Mouse (Mus musculus) cerebellum, postnatal 14 days (tissue): ENCODE results near the gene Plekhb2.

Experiments used
- DNase-seq, 2 experiments: peaks; one replicate each; pipeline ENCODE4 v3.0.0; 2021; ENCODE audit warnings: mixed read lengths in 2 of 2

Gene Plekhb2

GRCm38 (mm10) chr1:34834904-34835303 is 14.9 kb upstream of the Plekhb2 start:
- no peak for DNase-seq

GRCm38 (mm10) chr1:34837951-34838689 is 11.7 kb upstream of the Plekhb2 start:
- DNase-seq: no peak

GRCm38 (mm10) chr1:34839241-34839640 is 10.5 kb upstream of the Plekhb2 start:
- DNase-seq: no peak

DNA sequence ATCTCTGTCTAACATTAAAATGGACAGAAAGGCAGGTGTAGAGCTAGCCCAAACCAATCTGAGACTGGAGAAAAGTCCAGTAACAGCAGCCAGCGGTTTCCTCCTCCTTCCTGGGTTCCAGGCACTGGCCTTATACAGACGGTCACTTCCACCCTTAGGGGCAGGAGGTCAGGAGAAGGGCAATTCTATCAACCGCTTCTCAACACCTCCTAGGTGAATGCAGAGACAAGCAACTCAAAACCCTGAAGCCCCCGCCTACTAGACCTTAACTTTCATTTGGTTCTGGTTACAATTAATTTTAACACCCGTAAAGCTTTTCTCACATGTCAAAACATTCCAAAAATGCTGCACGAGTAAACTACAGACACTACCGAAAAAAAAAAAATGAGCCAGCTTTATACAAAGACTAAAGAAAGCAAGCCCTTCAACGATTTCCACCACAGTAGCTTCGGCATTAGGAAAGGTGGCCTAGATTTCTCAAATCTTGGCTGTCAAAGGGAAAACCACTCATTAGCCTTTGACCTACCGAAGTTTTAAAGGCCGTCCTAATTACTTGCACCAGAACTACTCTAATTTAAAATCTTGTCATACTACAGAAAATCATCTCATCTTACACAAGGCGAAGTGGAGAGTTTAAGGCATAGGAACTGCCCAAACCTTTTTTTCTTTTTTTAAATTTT is 7.9 kb upstream of the Plekhb2 start:
- no peak for DNase-seq

DNA sequence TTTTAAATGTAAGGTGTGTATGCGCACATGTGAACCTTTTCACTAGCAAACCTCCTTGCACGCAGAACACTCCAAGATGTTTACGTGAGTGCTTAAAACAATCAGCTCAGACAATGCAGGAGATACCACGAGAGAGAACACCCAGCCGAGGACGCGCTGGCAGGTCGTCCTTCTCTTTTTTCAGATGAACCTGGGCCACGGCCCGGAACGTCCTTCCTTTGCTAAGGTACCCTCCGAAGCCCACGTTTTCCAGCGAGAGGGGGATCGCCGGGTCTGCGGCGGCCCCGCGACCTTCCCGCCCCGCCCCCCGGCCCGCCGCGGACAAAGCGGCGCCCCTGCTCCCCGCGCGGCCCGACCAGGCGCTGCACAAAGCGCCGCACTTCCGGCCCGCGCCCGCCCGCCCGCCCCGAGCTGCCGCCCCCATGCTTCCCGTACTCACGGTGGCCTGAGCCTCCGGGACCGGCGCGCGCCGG is 7.4 kb upstream of the Plekhb2 start:
- peak; percentile 67 to 74 for DNase-seq

- peak; percentile 92 to 95 for DNase-seq
These were observed 6.7 kb upstream of the Plekhb2 start, which contains the start of gene Fam168b for GRCm38 (mm10) chr1:34842887-34843618. Gene Fam168b (minus strand): TSS chr1:34843065.

DNA sequence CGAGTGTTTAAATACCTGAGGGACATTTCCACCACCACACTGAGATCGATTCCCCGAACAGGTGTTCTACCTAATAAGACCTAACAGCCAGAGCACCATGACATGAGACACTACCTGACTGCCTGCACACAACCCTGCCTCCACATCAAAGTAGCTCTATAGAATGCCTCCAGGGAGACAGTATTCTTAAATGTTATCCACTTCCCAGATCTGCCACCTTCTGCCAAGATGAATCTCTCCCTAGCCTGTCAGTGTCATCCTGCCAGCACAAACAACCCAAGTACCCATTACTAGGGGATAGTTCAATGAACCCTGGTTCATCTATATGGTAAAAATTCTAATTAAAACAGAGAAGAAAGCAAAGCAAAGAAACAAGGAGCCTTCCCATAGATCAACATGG is 2.7 kb upstream of the Plekhb2 start:
- no peak for DNase-seq

DNA sequence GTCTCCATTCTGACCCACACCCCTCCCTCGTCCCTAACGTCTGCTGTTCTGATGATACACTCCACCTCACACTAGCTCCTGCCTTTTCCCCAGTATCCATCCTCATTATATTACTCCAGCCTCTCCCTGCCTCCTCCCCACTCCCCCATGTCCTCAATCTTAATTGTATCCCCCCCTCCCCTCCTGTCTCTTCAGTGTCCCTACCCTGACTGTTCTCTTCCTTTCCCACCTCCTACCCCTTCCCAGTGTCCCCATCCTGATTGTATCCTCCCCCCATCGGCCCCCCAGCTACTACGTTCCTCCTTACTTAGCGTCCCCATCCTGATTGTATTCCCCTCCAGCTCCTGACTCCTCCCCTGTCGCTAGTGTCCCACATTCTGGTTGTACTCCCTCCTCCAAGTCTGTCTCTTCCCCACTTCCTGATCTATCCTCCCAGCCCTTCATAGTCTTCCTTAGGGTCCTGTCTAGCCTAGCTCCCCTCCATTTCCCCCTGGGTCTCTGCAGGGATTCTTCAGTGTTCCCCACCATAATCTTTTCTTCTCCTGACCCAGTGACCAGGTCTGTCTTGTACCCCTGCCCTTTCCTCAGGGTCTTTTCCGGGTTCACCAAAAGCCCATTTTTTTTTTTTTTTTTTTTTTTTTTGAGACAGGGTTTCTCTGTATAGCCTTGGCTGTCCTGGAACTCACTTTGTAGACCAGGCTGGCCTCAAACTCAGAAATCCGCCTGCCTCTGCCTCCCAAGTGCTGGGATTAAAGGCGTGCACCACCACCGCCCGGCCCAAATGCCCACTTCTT is 764 bp downstream of the Plekhb2 start:
- peak; percentile 22 to 27 for DNase-seq

DNA sequence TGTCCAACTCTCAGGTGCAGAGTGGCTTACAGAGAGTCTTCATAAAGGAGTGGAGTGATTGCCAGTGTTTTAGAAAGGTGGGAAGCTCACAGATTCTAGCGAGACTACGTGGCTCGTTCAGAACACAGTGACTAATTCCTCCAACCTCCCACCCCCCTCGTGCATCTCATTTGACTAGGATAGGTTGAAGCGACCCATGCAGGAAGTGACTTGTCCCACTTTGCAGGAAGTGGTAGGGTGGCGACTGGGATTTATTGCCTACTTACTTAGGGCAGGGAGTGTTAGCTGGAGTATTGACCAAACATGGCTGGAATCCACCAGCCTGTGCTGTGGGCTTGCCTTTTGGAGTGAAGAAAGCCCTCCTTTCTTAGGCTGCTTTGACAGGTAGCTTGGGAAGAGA is 1.8 kb downstream of the Plekhb2 start:
- no peak for DNase-seq

DNA sequence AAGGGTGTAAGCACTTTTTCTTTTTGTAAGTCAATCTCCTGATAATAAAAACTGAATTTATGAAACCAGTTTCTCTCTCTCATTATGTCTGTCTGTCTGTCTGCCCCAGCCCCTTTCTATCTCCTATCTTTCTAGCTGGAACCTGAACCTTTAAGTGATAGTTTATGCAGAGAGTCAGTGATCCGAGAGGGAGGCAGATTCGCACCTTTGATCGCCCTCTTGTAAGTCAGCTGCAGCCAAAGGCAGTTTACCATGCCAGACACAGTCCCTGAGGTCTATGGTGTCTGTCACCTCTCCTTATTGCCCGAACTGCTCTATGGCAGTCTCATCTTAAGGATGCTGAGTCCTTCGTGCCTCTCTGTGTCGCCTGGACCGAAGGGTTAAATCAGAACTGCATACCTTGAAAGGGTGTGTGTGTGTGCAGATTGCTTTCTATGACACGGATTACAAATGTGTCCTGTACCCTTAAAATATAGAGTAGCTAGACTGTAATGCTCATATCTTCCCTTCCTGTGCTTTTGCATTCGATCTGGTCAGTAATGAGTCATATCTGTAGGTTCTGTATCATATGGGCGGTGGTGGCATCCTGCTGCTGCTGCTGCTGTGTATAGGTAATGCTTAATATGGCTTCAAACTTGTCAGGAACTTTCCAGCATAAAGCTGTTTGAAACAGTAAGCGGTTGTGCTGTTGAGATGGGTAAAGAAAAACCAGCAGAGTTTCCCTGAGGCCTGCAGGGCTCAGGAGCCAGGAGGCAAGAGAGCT is 2.5 kb downstream of the Plekhb2 start:
- DNase-seq: no peak

GRCm38 (mm10) chr1:34853786-34854185 is 4.0 kb downstream of the Plekhb2 start:
- no peak for DNase-seq

DNA sequence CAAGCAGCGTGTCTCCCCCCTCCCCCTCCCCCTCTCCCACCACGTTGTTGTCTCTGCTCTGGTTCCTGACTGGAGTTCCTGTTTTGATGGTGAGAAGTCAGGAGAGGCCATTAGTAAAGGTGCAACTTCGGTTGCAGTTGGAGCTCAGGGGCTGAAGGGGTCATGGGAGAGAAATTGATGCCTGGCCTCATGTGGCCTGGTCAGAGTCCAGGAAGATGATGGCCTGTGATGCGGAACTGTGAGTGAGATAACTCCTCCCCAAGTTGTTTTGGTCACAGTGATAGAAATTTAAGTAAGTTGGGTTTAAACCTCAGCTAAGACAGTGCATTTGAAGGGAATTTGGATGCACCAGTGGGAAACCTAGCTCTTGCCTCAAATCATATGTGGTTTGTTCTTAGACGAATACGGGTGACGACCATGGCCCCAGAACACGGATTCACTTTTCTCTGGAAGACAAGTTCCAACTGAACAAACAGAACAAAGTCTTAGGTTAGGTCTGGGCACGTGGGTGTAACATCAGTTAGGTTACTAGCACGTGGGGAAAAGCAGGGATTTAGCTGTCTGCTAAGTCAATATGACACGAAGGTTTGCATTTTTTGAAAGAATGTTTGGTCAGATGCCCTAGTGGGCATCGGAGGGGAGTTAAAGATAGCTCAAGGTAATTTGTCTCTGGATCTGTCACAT is 5.4 kb downstream of the Plekhb2 start:
- no peak for DNase-seq

GRCm38 (mm10) chr1:34858671-34859070 is 8.9 kb downstream of the Plekhb2 start:
- no peak for DNase-seq

DNA sequence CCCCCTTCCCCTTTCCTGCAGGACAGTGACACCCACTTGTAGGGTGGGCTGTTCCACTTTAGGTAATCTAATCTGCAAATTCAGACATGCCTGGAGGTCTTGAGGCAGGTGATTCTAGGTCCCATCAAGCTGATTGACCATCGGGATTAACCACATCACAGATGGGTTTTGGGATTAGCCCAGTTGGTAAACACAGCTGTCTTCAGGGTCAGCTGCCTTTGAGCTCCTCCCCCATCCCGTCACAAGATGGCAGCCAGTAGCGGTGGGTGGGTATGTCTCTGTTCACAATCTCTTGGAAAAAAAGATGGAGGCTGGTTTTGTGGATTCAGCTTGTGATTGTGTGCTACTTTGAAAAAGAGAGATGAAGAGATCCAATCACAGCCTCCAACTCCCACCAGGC is 10.0 kb downstream of the Plekhb2 start:
- DNase-seq: no peak

DNA sequence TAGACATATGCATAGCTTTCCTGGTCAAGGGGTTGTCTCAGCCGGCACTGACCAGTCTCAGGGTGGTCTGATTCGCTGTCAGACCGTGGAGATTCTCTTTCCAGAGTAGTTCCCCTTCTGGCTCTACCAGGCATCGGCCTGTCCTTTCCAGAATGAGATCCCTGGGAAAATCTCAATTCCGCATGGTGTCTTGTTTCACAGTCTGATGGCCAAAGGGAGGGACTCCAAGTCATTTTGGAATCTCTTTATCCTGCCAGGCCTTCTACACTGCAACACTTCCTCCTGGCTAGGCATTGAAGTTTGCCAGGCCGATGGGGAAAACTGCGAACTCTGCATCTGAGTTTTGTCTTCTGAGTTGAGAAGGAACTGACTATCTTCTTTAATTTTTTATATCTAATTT is 10.4 kb downstream of the Plekhb2 start:
- no peak for DNase-seq

DNA sequence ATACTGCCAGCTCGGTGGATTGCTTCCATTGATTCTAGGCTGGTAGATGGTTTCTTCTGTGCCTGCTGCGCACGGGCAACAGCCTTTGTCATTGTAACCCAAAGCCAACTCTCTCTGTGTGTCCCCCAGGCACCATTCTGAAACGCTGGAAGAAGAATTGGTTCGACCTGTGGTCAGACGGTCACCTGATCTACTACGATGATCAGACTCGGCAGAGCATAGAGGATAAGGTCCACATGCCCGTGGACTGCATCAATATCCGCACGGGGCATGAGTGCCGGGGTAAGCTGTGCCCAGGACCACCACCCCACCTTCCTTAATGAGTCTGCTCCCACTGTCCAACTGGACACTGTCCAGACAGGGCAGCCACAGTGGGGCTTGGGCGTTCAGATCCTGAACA is 13.1 kb downstream of the Plekhb2 start:
- no peak for DNase-seq

DNA sequence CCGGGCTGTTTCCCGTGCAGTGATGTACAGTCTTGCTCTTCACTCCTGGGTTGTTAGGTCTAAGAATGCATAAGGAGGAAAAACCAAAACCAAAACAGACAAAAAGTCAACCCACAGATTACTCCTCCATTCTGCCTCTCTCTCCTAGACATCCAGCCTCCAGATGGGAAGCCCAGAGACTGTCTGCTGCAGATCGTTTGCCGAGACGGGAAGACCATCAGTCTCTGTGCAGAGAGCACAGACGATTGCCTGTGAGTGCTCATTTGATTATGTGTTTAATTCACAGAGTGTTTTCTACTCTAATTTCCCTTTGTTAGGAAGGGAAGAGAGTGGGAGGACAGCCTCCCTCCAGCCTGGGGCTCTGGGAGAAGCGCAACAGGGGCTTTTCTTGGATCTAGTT is 13.5 kb downstream of the Plekhb2 start:
- no peak for DNase-seq

- no peak for DNase-seq
These were observed 14.5 kb downstream of the Plekhb2 start for GRCm38 (mm10) chr1:34864243-34864642.

GRCm38 (mm10) chr1:34865866-34866265 is 16.1 kb downstream of the Plekhb2 start:
- no peak for DNase-seq

- DNase-seq: peak; percentile 93 to 97
These were observed 17.2 kb downstream of the Plekhb2 start for GRCm38 (mm10) chr1:34866815-34867573.

DNA sequence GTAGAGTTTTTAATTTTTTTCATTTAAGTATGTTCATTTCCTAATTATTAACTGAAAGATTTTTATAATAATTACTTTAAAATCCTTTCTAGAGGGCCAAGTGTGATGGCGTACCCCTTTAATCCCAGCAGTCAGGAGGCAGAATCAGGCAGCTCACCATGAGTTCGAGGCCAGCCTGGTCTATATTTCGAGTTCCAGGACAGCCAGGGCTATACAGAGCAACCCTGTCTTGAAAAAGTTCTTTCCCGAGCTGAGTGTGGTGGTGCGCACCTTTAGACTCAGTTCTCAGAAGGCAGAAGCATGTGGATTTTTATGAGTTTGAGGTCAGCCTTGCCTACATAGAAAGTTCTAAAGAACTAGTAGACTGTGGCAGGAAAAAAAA is 17.8 kb downstream of the Plekhb2 start:
- no peak for DNase-seq
